ENCODE assay signal across 18 mouse cellular contexts in the genomic region with DNA sequence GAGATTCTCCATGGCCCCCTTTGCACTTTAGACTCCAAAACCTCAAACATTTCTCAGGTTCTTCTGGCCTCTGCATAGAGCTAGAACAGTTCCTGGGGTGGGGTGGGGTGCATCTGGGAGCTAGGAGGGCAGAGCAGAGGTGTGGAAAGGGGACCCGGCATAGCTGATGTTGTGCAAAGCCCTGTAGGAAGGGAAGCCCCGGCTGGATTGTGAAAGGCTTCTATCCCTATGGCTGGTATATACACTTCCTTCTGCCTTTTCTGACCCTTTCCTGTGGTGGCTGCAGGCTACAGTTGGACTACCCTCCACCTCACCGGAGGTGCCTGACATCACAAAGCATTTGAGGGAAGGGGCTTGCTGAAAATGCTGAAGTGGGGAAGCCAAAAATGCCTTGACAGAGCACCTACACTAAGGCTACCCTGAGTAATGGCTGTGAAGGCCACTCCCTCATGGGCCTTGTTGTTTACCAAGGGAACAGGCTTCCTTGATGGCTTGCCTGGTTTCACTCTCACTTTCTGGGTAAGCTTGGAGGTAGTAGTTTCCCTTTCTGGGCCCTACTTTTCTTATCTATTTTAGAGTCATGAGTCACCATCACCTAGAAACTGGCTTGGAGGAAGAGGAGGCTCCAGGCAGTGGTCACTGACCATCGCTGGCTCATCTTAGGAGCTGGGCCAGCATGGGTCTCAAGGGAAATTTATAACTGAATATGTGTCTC. TPM values are rescaled to one million over a fixed set of nuclear protein-coding genes. Genes with fewer than 3 reads are reported as not detected.
A peak's percentile ranks its signal among the peaks of the same experiment; 100 is the strongest.
DNase-seq lines count a peak whose midpoint lies in the region; ATAC-seq and TF ChIP-seq lines count a peak whose summit lies in the region.
"Had no signal": no experiment of that assay in that cellular context is flagged by ENCODE, and none has a peak within 500 bp of the region (broad histone marks: within the 10 kb centered on the region; RNA-seq: fewer than 3 reads in every experiment).

No protein-coding gene starts in this region.

- H3K79me2 ChIP-seq in macrophage (ENCODE audit: inconsistent target), result peaks cover 94% of the 10 kb centered on the region

- peak; percentile 45; the same call in 1 of the 2 replicates for ATAC-seq in intestine, postnatal 0 days
- no peak for ATAC-seq in intestine, embryonic 16.5 days
- 0 out of 2 replicates have a peak, but pooled peaks have one; percentile 63 for ATAC-seq in stomach, embryonic 14.5 days (ENCODE audit: insufficient number of reproducible peaks, insufficient read depth, low FRiP score, low read depth)
- ATAC-seq in erythroblast, adult 5-6 weeks (replicated peaks; ENCODE audit: low FRiP score, poor library complexity, severe bottlenecking), result no peak
- ATAC-seq: forebrain, embryonic 15.5 days had no signal

- no peak for TF ChIP-seq CTCF in intestine, postnatal 0 days (IDR thresholded peaks at IDR 0.05; ENCODE audit: low read depth)

- no peak overlapping the region for H3K27ac ChIP-seq in intestine, postnatal 0 days (ENCODE audit: low read depth, low read length)
- H3K27ac ChIP-seq in intestine, embryonic 16.5 days (ENCODE audit: low read length), result no peak overlapping the region
- peak overlapping the region; percentile 96 for H3K27ac ChIP-seq in macrophage
- H3K27ac ChIP-seq in stomach, embryonic 14.5 days (ENCODE audit: low read length), result no peak overlapping the region
- H3K27ac ChIP-seq: embryonic facial prominence, embryonic 13.5 days; forebrain, embryonic 15.5 days; heart, embryonic 13.5 days; limb, embryonic 10.5 days; lung, embryonic 15.5 days; midbrain, embryonic 12.5 days; neural tube, embryonic 13.5 days had no signal

- no peaks in the 10 kb centered on the region for H3K4me1 ChIP-seq in intestine, postnatal 0 days (replicated peaks; ENCODE audit: control insufficient read depth, insufficient read depth, low read length)
- H3K4me1 ChIP-seq in intestine, embryonic 16.5 days (ENCODE audit: control insufficient read depth, insufficient read depth, low read length), result no peaks in the 10 kb centered on the region
- no peaks in the 10 kb centered on the region for H3K4me1 ChIP-seq in stomach, embryonic 14.5 days (ENCODE audit: control insufficient read depth, insufficient read depth, low read length)
- H3K4me1 ChIP-seq: embryonic facial prominence, embryonic 13.5 days; lung, embryonic 15.5 days; midbrain, embryonic 12.5 days; neural tube, embryonic 13.5 days had no signal

- H3K27me3 ChIP-seq in intestine, postnatal 0 days (replicated peaks; ENCODE audit: control insufficient read depth, insufficient read depth, low read length), result no peaks in the 10 kb centered on the region
- no peaks in the 10 kb centered on the region for H3K27me3 ChIP-seq in intestine, embryonic 16.5 days (replicated peaks; ENCODE audit: control insufficient read depth, insufficient read depth, low read length)
- no peaks in the 10 kb centered on the region for H3K27me3 ChIP-seq in stomach, embryonic 14.5 days (ENCODE audit: control insufficient read depth, insufficient read depth, low read length)
- H3K27me3 ChIP-seq: embryonic facial prominence, embryonic 13.5 days; forebrain, embryonic 15.5 days; heart, embryonic 13.5 days; lung, embryonic 15.5 days; midbrain, embryonic 12.5 days; neural tube, embryonic 13.5 days had no signal

- peak; percentile 15 for DNase-seq in NIH3T3 (ENCODE audit: low read depth)
- DNase-seq in retina, embryonic 14.5 days (ENCODE audit: low spot score), result no peak
- DNase-seq in urinary bladder, postnatal 4 days (ENCODE audit: low spot score in 2 of 2), result no peak
- DNase-seq: cerebellum, adult 9-10 months; gastrocnemius, postnatal 14 days; kidney, adult 2 months had no signal

- 78% methylated on average over 4 of the region's 4 CpGs for WGBS in intestine, postnatal 0 days
- 70% methylated on average over 4 of the region's 4 CpGs for WGBS in intestine, embryonic 16.5 days
- 6% methylated on average over 4 of the region's 4 CpGs for WGBS in macrophage (ENCODE audit: missing documents)
- WGBS in stomach, embryonic 14.5 days, result 75% methylated on average over 4 of the region's 4 CpGs

- H3K4me3 ChIP-seq in intestine, postnatal 0 days (ENCODE audit: low read depth, low read length), result no peak overlapping the region
- H3K4me3 ChIP-seq in intestine, embryonic 16.5 days (ENCODE audit: low read length), result no peak overlapping the region
- H3K4me3 ChIP-seq in macrophage (ENCODE audit: inconsistent target), result no peak overlapping the region
- no peak overlapping the region for H3K4me3 ChIP-seq in stomach, embryonic 14.5 days (ENCODE audit: low read depth, low read length)
- H3K4me3 ChIP-seq: embryonic facial prominence, embryonic 13.5 days; forebrain, embryonic 15.5 days; heart, embryonic 13.5 days; limb, embryonic 10.5 days; lung, embryonic 15.5 days; midbrain, embryonic 12.5 days; neural tube, embryonic 13.5 days had no signal

- no peak overlapping the region for H3K9ac ChIP-seq in intestine, postnatal 0 days (ENCODE audit: low read depth, low read length)
- no peak overlapping the region for H3K9ac ChIP-seq in intestine, embryonic 16.5 days (ENCODE audit: low read depth, low read length)
- no peak overlapping the region for H3K9ac ChIP-seq in stomach, embryonic 14.5 days (replicated peaks; ENCODE audit: low read depth, low read length)
- H3K9ac ChIP-seq: embryonic facial prominence, embryonic 13.5 days; forebrain, embryonic 15.5 days; heart, embryonic 13.5 days; lung, embryonic 15.5 days; midbrain, embryonic 12.5 days; neural tube, embryonic 13.5 days had no signal

- no peak overlapping the region for H3K4me2 ChIP-seq in intestine, postnatal 0 days (replicated peaks; ENCODE audit: low read depth)
- H3K4me2 ChIP-seq in intestine, embryonic 16.5 days (ENCODE audit: low read depth, low read length), result no peak overlapping the region
- H3K4me2 ChIP-seq in stomach, embryonic 14.5 days (replicated peaks; ENCODE audit: low read depth, low read length), result no peak overlapping the region
- H3K4me2 ChIP-seq: embryonic facial prominence, embryonic 13.5 days; forebrain, embryonic 15.5 days; heart, embryonic 13.5 days; lung, embryonic 15.5 days; midbrain, embryonic 12.5 days; neural tube, embryonic 13.5 days had no signal

- H3K36me3 ChIP-seq in intestine, postnatal 0 days (ENCODE audit: control insufficient read depth, insufficient read depth), result no peaks in the 10 kb centered on the region
- H3K36me3 ChIP-seq in intestine, embryonic 16.5 days (ENCODE audit: control insufficient read depth, insufficient read depth, low read length), result no peaks in the 10 kb centered on the region
- no peaks in the 10 kb centered on the region; the same call in 1 of the 2 replicates for H3K36me3 ChIP-seq in macrophage (ENCODE audit: inconsistent target)
- no peaks in the 10 kb centered on the region for H3K36me3 ChIP-seq in stomach, embryonic 14.5 days (ENCODE audit: control insufficient read depth, insufficient read depth, low read length)
- H3K36me3 ChIP-seq: embryonic facial prominence, embryonic 13.5 days; forebrain, embryonic 15.5 days; heart, embryonic 13.5 days; limb, embryonic 10.5 days; lung, embryonic 15.5 days; midbrain, embryonic 12.5 days; neural tube, embryonic 13.5 days had no signal

- H3K9me3 ChIP-seq in intestine, postnatal 0 days (ENCODE audit: control insufficient read depth), result no peaks in the 10 kb centered on the region
- H3K9me3 ChIP-seq in intestine, embryonic 16.5 days (ENCODE audit: control insufficient read depth, low read length), result no peaks in the 10 kb centered on the region
- no peaks in the 10 kb centered on the region for H3K9me3 ChIP-seq in stomach, embryonic 14.5 days (ENCODE audit: control insufficient read depth, low read depth, low read length)
- H3K9me3 ChIP-seq: embryonic facial prominence, embryonic 13.5 days; forebrain, embryonic 15.5 days; heart, embryonic 13.5 days; limb, embryonic 10.5 days; lung, embryonic 15.5 days; midbrain, embryonic 12.5 days; neural tube, embryonic 13.5 days had no signal

RNA-seq across cellular contexts. Expression of a gene that starts 8.0 kb away (rescaled TPM):
- 0.69 and 0.80 TPM in 2 replicates for polyA plus RNA-seq in intestine, postnatal 0 days (2015; fragmentation: Nextera tagmentation; extraction: Ambion mirVana)
- polyA plus RNA-seq in intestine, embryonic 16.5 days (2015; fragmentation: Nextera tagmentation; extraction: Ambion mirVana), result 1.6 and 2.3 TPM in 2 replicates
- 100 to 1,000 TPM in 24 of 26 experiments, 10 to 100 TPM in 2; 71.1 to 586 (median 297) TPM for total RNA-seq in macrophage (2018; cell fraction: chromatin; rRNA removed)
- total RNA-seq in macrophage (2018; cell fraction: cytosol; rRNA removed), result 100 to 1,000 TPM in 11 of 26 experiments, 10 to 100 TPM in 15; 40.4 to 132 (median 78.9) TPM
- total RNA-seq in macrophage (2018; cell fraction: nucleus; rRNA removed), result 100 to 1,000 TPM in 20 of 26 experiments, 10 to 100 TPM in 6; 40.1 to 234 (median 147) TPM
- 59.7 to 86.7 TPM (median 78.8 TPM) in 3 replicates for polyA plus RNA-seq in macrophage (2018)
- polyA plus RNA-seq in stomach, embryonic 14.5 days (2014; fragmentation: Nextera tagmentation; extraction: Ambion mirVana), result 0.93 and 1.00 TPM in 2 replicates
- total RNA-seq in erythroblast, adult 5-6 weeks (2015; ENCODE audit: low replicate concordance), result 9.0 and 19.6 TPM in 2 replicates
- 25.7 and 27.2 TPM in 2 replicates for total RNA-seq in erythroblast, adult 5-6 weeks (2017; ENCODE audit: low replicate concordance)

RNA-seq across cellular contexts. Expression of a gene that starts 56.1 kb away (rescaled TPM):
- 81.3 and 81.7 TPM in 2 replicates for polyA plus RNA-seq in intestine, postnatal 0 days (2015; fragmentation: Nextera tagmentation; extraction: Ambion mirVana)
- polyA plus RNA-seq in intestine, embryonic 16.5 days (2015; fragmentation: Nextera tagmentation; extraction: Ambion mirVana), result 128 and 136 TPM in 2 replicates
- total RNA-seq in macrophage (2018; cell fraction: chromatin; rRNA removed), result 10 to 100 TPM in 22 of 26 experiments, 1 to 10 TPM in 4; 5.2 to 45.2 (median 23.6) TPM
- total RNA-seq in macrophage (2018; cell fraction: cytosol; rRNA removed), result 10 to 100 TPM; 17.2 to 46.0 (median 29.6) TPM
- total RNA-seq in macrophage (2018; cell fraction: nucleus; rRNA removed), result 10 to 100 TPM; 20.7 to 63.8 (median 38.6) TPM
- 29.6 to 55.4 TPM (median 36.6 TPM) in 3 replicates for polyA plus RNA-seq in macrophage (2018)
- 243 and 247 TPM in 2 replicates for polyA plus RNA-seq in stomach, embryonic 14.5 days (2014; fragmentation: Nextera tagmentation; extraction: Ambion mirVana)
- total RNA-seq in erythroblast, adult 5-6 weeks (2015; ENCODE audit: low replicate concordance), result 7.7 and 10.0 TPM in 2 replicates
- total RNA-seq in erythroblast, adult 5-6 weeks (2017; ENCODE audit: low replicate concordance), result 2.8 and 5.5 TPM in 2 replicates

Comparison
In these comparisons a context has a peak if more than half of its experiments do, and no peak if none do; other contexts are left out.
1. ATAC-seq: peak in intestine, postnatal 0 days (single experiment) and stomach, embryonic 14.5 days (single experiment); none in intestine, embryonic 16.5 days (single experiment) and erythroblast, adult 5-6 weeks (single experiment).
2. RNA of a gene that starts 8.0 kb away (polyA plus RNA-seq): 59.7 to 86.7 TPM in macrophage; 1.6 to 2.3 TPM in intestine, embryonic 16.5 days, 0.93 to 1.00 TPM in stomach, embryonic 14.5 days and 0.69 to 0.80 TPM in intestine, postnatal 0 days; every median in the first group is over 10 times any median in the second.